8 mouse cellular contexts compared by ENCODE assay signal in genomic region chr5:69340102-69340918, GRCm38 (mm10). TPM values are rescaled to one million over a fixed set of nuclear protein-coding genes. Genes with fewer than 3 reads are reported as not detected.
DNase-seq lines count a peak whose midpoint lies in the region; ATAC-seq and TF ChIP-seq lines count a peak whose summit lies in the region.

No protein-coding gene starts in this region.

- peak overlapping the region; percentile 4 for H3K4me3 ChIP-seq in small intestine, adult 2 months (ENCODE audit: low read depth, low read length)

- no peak for TF ChIP-seq POLR2A in small intestine, adult 2 months (IDR thresholded peaks at IDR 0.05; ENCODE audit: low read depth, low read length)

- H3K27ac ChIP-seq in small intestine, adult 2 months (ENCODE audit: insufficient read depth, low read depth, low read length): no peak overlapping the region

- no peaks in the 10 kb centered on the region for H3K36me3 ChIP-seq in small intestine, adult 2 months (ENCODE audit: control insufficient read depth, insufficient read depth, low read length)

- peak; percentile 47 for DNase-seq in WW6 (ENCODE audit: low read depth, low spot score)
- DNase-seq in cerebellum, adult 8-10 months: peak; percentile 86
- DNase-seq in hindlimb bud, embryonic 11.5 days (ENCODE audit: extremely low spot score, low read depth, low spot score): peak; percentile 10
- peak; percentile 32 for DNase-seq in left cerebral cortex, adult 11 months (ENCODE audit: low spot score)
- DNase-seq in lung, postnatal 36 days: peak; percentile 42
- DNase-seq in gastrocnemius, postnatal 36 days: no peak

- WGBS in small intestine, adult 2 months: 4% methylated on average over 44 of the region's 44 CpGs

- no peak for TF ChIP-seq CTCF in small intestine, adult 2 months (IDR thresholded peaks at IDR 0.05; ENCODE audit: extremely low read depth, insufficient read length, insufficient replicate concordance, low read depth, low read length)

- H3K4me1 ChIP-seq in small intestine, adult 2 months (ENCODE audit: control insufficient read depth, insufficient read depth, insufficient read length, low read length): no peaks in the 10 kb centered on the region

- peak; percentile 79 for ATAC-seq in frontal cortex, adult (ENCODE audit: low TSS enrichment)

- H3K27me3 ChIP-seq in small intestine, adult 2 months (ENCODE audit: control insufficient read depth, insufficient read depth, low read length): no peaks in the 10 kb centered on the region; the same call in 1 of the 2 replicates

- intact Hi-C loops in gastrocnemius, postnatal 36 days (cut with DNase I): no loop called here

RNA-seq across cellular contexts. Expression of gene Kctd8, which starts 1.2 kb away (rescaled TPM):
- 0.27 TPM in 1 of 2 replicates, not detected in the other for polyA plus RNA-seq in small intestine, adult 2 months (2012; rRNA removed)
- total RNA-seq in gastrocnemius, postnatal 36 days (2021): not detected

Comparison
In these comparisons a context has a peak if more than half of its experiments do, and no peak if none do; other contexts are left out.
1. DNase-seq: peak in WW6 (single experiment), cerebellum, adult 8-10 months (single experiment), hindlimb bud, embryonic 11.5 days (single experiment), left cerebral cortex, adult 11 months (single experiment) and lung, postnatal 36 days (single experiment); none in gastrocnemius, postnatal 36 days (0 of 2).